Mouse (Mus musculus) liver, embryonic 13.5 days (tissue): ENCODE measurements around the gene Man2b2. TPM values are rescaled to one million over a fixed set of nuclear protein-coding genes. Genes with fewer than 3 reads are reported as not detected.
"Not testable (repeated sequence)": the region's sequence is repeated elsewhere in the genome, so short reads cannot be mapped to it uniquely, and the experiment has no call there.

Experiments
- ATAC-seq: fragments of 200-750 bp; cut with Nextera tagmentation; 2 replicates; pipeline ENCODE4 v1.8.0; 2017; ENCODE audit warnings: low read depth, mild to moderate bottlenecking, moderate number of reproducible peaks, moderate library complexity
- DNase-seq: peaks from one replicate; pipeline ENCODE4 v3.0.0; 2022
- H3K27ac ChIP-seq: fragments of 300-500 bp; sonication (generic); 2 replicates; pipeline ENCODE4 v1.5.1; 2015; ENCODE audit warnings: moderate library complexity, mild to moderate bottlenecking, inconsistent platforms
- H3K27me3 ChIP-seq: fragments of 300-500 bp; sonication (generic); 2 replicates; pipeline ENCODE4 v1.6.1; 2015; ENCODE audit warnings: mild to moderate bottlenecking, inconsistent platforms
- H3K36me3 ChIP-seq: fragments of 300-500 bp; sonication (generic); 2 replicates; pipeline ENCODE4 v1.6.1; 2015; ENCODE audit warnings: mild to moderate bottlenecking, inconsistent platforms
- H3K4me1 ChIP-seq: fragments of 300-500 bp; sonication (generic); replicated peaks from 2 replicates; pipeline ENCODE4 v1.6.1; 2015; ENCODE audit warnings: inconsistent platforms
- H3K4me2 ChIP-seq: fragments of 300-500 bp; sonication (generic); 2 replicates; pipeline ENCODE4 v1.6.1; 2015; ENCODE audit warnings: inconsistent platforms, mild to moderate bottlenecking, moderate library complexity
- H3K4me3 ChIP-seq: fragments of 300-500 bp; sonication (generic); replicated peaks from 2 replicates; pipeline ENCODE4 v1.5.1; 2015; ENCODE audit warnings: mild to moderate bottlenecking, inconsistent platforms
- H3K9ac ChIP-seq: fragments of 300-500 bp; sonication (generic); 2 replicates; pipeline ENCODE4 v1.6.1; 2015; ENCODE audit warnings: mild to moderate bottlenecking, inconsistent platforms
- H3K9me3 ChIP-seq: fragments of 300-500 bp; sonication (generic); replicated peaks from 2 replicates; pipeline ENCODE4 v1.6.1; 2016; ENCODE audit warnings: inconsistent platforms
- WGBS: fragments of 180-500 bp; shearing (Covaris S2); methylation state at CpG from one replicate; pipeline ENCODE4 v1.1.7; 2015; ENCODE audit not compliant: insufficient replicate concordance; 5-methylcytosine and 5-hydroxymethylcytosine counted together
- polyA plus RNA-seq: library from polyadenylated mRNA; unstranded; fragments of >200 nt; fragmentation: Nextera tagmentation; extraction: Ambion mirVana; gene quantifications from 2 replicates; pipeline ENCODE4 v1.2.1, GENCODE M21; 2015

Man2b2 gene
- polyA plus RNA-seq, 1 experiment from 2014 or later = 8.2 TPM

- Histone ChIP-seq H3K4me3 (peak within 1 kb of the TSS; percentile 70), H3K27ac (peak within 1 kb of the TSS; percentile 92), H3K4me1 (peaks cover 38% of the 10 kb centered on the region), H3K36me3 (peaks cover 21% of the 10 kb centered on the region), H3K9ac (peak within 1 kb of the TSS; percentile 79), H3K4me2 (peak within 1 kb of the TSS; percentile 71)
- not testable (repeated sequence) for H3K27me3 ChIP-seq, H3K9me3 ChIP-seq
- WGBS = under 1% methylated on average over 90 of the region's 90 CpGs
- peak; percentile 77 for ATAC-seq
- peak; percentile 89 for DNase-seq
Observed at GRCm38 (mm10) chr5:36796296-36797014, 34.0 kb downstream of the Man2b2 start, which contains the start of gene Mrfap1. Gene Mrfap1 (minus strand): TSS chr5:36796772.

DNA sequence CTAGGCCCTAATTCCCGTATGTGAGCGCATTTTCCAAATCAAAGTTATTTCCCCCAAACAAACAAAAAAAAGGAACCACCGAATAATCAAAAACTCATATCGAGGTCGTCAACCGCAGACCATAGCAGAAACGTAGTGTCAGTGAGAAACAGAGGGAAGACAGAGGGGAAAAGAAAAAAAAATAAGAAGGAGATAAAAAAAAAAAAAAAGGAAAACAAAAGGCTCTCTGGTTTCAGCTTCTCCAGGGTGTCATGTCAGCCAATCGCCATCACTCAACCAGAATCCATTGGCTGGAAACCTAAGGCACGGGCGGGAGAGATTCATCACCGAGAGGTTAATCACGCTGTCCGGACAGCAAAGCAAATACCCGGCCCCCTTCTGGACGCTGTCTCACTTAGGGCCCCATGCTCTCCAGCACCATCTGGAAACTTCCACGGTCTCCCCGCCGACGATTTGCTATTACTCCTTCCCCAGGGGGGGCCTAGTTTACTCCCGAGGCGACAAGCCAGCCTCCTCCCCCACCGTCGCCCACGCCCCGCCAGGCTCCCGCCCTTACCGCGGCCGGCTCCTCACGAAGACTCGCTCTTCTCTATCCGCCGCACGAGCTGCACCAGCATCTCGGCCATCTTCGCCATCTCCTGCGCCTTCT, 34.7 kb downstream of the Man2b2 start:
- ATAC-seq (peak; percentile 73), DNase-seq (peak; percentile 66)
- Histone ChIP-seq H3K9ac (peak overlapping the region; percentile 79), H3K27ac (peak overlapping the region; percentile 92), H3K4me1 (peaks cover 39% of the 10 kb centered on the region), H3K4me3 (peak overlapping the region; percentile 70), H3K4me2 (peak overlapping the region; percentile 71), H3K36me3 (peaks cover 21% of the 10 kb centered on the region)
- not testable (repeated sequence) for H3K9me3 ChIP-seq, H3K27me3 ChIP-seq
- under 1% methylated on average over 35 of the region's 37 CpGs for WGBS

DNA sequence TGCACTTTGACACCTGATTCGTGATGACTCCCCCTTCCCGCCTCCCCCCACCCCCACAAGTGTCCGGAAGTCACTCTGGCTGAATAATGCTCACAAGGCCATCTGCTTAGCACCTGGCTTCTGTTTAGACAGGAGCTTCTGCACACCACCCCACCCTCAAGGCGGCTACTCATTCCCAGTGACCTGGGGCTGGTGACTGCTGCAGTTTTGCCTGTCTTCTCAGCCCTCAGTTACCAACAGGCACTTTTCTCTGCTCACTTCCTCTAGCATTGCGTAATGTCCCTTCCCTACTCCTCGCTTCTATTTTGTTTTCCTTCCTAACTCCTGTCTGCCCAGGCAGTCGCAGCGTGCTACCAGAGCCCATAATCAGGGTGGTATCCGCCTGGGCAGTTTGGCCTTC, 38.6 kb downstream of the Man2b2 start:
- no peak overlapping the region for H3K4me3 ChIP-seq
- no peaks in the 10 kb centered on the region for H3K9me3 ChIP-seq
- ATAC-seq = no peak
- WGBS = 45% methylated on average over 9 of the region's 9 CpGs
- H3K9ac ChIP-seq = no peak overlapping the region
- peaks cover 21% of the 10 kb centered on the region for H3K36me3 ChIP-seq
- 0 out of 2 replicates have a peak overlapping the region, but pooled peaks have one; percentile 13 for H3K27ac ChIP-seq
- no peak overlapping the region for H3K4me2 ChIP-seq
- no peaks in the 10 kb centered on the region for H3K27me3 ChIP-seq
- peaks cover 32% of the 10 kb centered on the region for H3K4me1 ChIP-seq
- no peak for DNase-seq

GRCm38 (mm10) chr5:36786052-36786451, 44.4 kb downstream of the Man2b2 start:
- WGBS = 71% methylated on average over 5 of the region's 5 CpGs
- ATAC-seq (no peak), DNase-seq (no peak)
- H3K9ac ChIP-seq = no peak overlapping the region
- H3K27ac ChIP-seq = no peak overlapping the region
- H3K9me3 ChIP-seq = peaks cover 10% of the 10 kb centered on the region; the same call in 1 of the 2 replicates
- no peak overlapping the region for H3K4me2 ChIP-seq
- no peaks in the 10 kb centered on the region for H3K4me1 ChIP-seq
- no peak overlapping the region for H3K4me3 ChIP-seq
- no peaks in the 10 kb centered on the region for H3K36me3 ChIP-seq
- no peaks in the 10 kb centered on the region for H3K27me3 ChIP-seq

- no peaks in the 10 kb centered on the region for H3K36me3 ChIP-seq
- H3K9ac ChIP-seq = no peak overlapping the region
- 60% methylated on average over 2 of the region's 2 CpGs for WGBS
- no peak overlapping the region for H3K27ac ChIP-seq
- no peak overlapping the region for H3K4me3 ChIP-seq
- ATAC-seq (no peak), DNase-seq (no peak)
- H3K27me3 ChIP-seq = 0 out of 2 replicates have a peak, but pooled peaks cover 6% of the 10 kb centered on the region
- no peaks in the 10 kb centered on the region; the same call in 1 of the 2 replicates for H3K4me1 ChIP-seq
- no peak overlapping the region for H3K4me2 ChIP-seq
- peaks cover 22% of the 10 kb centered on the region; the same call in 1 of the 2 replicates for H3K9me3 ChIP-seq
Observed at GRCm38 (mm10) chr5:36779512-36779911, 50.9 kb downstream of the Man2b2 start.

- no peak overlapping the region for H3K4me2 ChIP-seq
- no peak overlapping the region for H3K27ac ChIP-seq
- WGBS = 87% methylated on average over 1 of the region's 2 CpGs
- no peak for ATAC-seq
- H3K4me3 ChIP-seq = no peak overlapping the region
- 0 out of 2 replicates have a peak, but pooled peaks cover 16% of the 10 kb centered on the region for H3K9me3 ChIP-seq
- 0 out of 2 replicates have a peak, but pooled peaks cover 6% of the 10 kb centered on the region for H3K27me3 ChIP-seq
- no peaks in the 10 kb centered on the region for H3K36me3 ChIP-seq
- H3K9ac ChIP-seq = no peak overlapping the region
- no peak for DNase-seq
- peaks cover 1% of the 10 kb centered on the region; the same call in 1 of the 2 replicates for H3K4me1 ChIP-seq
Observed at GRCm38 (mm10) chr5:36778901-36779300, 51.6 kb downstream of the Man2b2 start.

GRCm38 (mm10) chr5:36777186-36777585, 53.3 kb downstream of the Man2b2 start:
- no peak for DNase-seq
- peaks cover 4% of the 10 kb centered on the region; the same call in 1 of the 2 replicates for H3K4me1 ChIP-seq
- H3K36me3 ChIP-seq = no peaks in the 10 kb centered on the region
- WGBS = 11% methylated on average over 2 of the region's 2 CpGs
- H3K27me3 ChIP-seq = 0 out of 2 replicates have a peak, but pooled peaks cover 6% of the 10 kb centered on the region
- H3K9ac ChIP-seq = no peak overlapping the region
- H3K9me3 ChIP-seq = 0 out of 2 replicates have a peak, but pooled peaks cover 12% of the 10 kb centered on the region
- ATAC-seq = no peak
- no peak overlapping the region for H3K27ac ChIP-seq
- no peak overlapping the region for H3K4me3 ChIP-seq
- H3K4me2 ChIP-seq = no peak overlapping the region

- Histone ChIP-seq H3K27ac (no peak overlapping the region), H3K4me3 (no peak overlapping the region), H3K27me3 (0 out of 2 replicates have a peak, but pooled peaks cover 6% of the 10 kb centered on the region), H3K4me1 (peaks cover 4% of the 10 kb centered on the region; the same call in 1 of the 2 replicates), H3K4me2 (no peak overlapping the region), H3K36me3 (no peaks in the 10 kb centered on the region), H3K9ac (no peak overlapping the region), H3K9me3 (0 out of 2 replicates have a peak, but pooled peaks cover 12% of the 10 kb centered on the region)
- DNase-seq (no peak), ATAC-seq (no peak)
- WGBS = 28% methylated on average over 9 of the region's 9 CpGs
Observed at GRCm38 (mm10) chr5:36776021-36776575, 54.4 kb downstream of the Man2b2 start.

DNA sequence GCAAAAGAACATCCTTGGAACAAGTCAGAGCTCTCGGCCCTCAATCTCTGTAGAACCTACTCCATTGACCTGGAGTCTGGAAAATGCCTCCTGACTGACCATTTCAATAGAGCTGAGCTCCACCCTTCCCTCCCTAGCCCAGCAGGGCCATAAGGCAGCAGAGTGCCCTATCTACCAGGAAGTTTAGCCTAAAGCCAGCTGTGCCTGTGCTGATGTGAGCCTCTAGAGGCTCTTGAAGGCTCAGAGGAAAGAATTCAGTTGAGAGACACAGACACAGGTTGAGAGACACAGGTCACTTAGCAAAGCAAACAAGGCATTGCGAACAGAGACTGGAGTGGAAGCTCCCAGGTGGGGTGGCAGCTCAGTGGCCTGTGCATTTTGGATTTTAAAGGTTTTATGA, 55.1 kb downstream of the Man2b2 start:
- 70% methylated on average over 2 of the region's 2 CpGs for WGBS
- no peak for ATAC-seq

GRCm38 (mm10) chr5:36772586-36772985, 57.9 kb downstream of the Man2b2 start:
- Histone ChIP-seq H3K27me3 (0 out of 2 replicates have a peak, but pooled peaks cover 6% of the 10 kb centered on the region), H3K9ac (no peak overlapping the region), H3K4me1 (peaks cover 4% of the 10 kb centered on the region; the same call in 1 of the 2 replicates), H3K4me2 (no peak overlapping the region), H3K36me3 (no peaks in the 10 kb centered on the region), H3K9me3 (no peaks in the 10 kb centered on the region), H3K4me3 (no peak overlapping the region), H3K27ac (no peak overlapping the region)
- ATAC-seq = no peak
- WGBS = 70% methylated on average over 5 of the region's 5 CpGs
- DNase-seq = no peak

More for the DNA sequence above, 55.1 kb downstream of the Man2b2 start:
- Histone ChIP-seq H3K27ac (no peak overlapping the region), H3K4me3 (no peak overlapping the region), H3K9me3 (0 out of 2 replicates have a peak, but pooled peaks cover 6% of the 10 kb centered on the region), H3K9ac (no peak overlapping the region), H3K27me3 (0 out of 2 replicates have a peak, but pooled peaks cover 6% of the 10 kb centered on the region), H3K36me3 (no peaks in the 10 kb centered on the region), H3K4me1 (peaks cover 4% of the 10 kb centered on the region; the same call in 1 of the 2 replicates), H3K4me2 (no peak overlapping the region)
- no peak for DNase-seq

- no peaks in the 10 kb centered on the region for H3K27me3 ChIP-seq
- DNase-seq = no peak
- H3K9me3 ChIP-seq = no peaks in the 10 kb centered on the region
- peaks cover 4% of the 10 kb centered on the region; the same call in 1 of the 2 replicates for H3K4me1 ChIP-seq
- H3K9ac ChIP-seq = no peak overlapping the region
- no peak for ATAC-seq
- 27% methylated on average over 3 of the region's 3 CpGs for WGBS
- H3K27ac ChIP-seq = no peak overlapping the region
- H3K4me3 ChIP-seq = no peak overlapping the region
- H3K36me3 ChIP-seq = no peaks in the 10 kb centered on the region
- no peak overlapping the region for H3K4me2 ChIP-seq
Observed at GRCm38 (mm10) chr5:36769603-36770002, 60.9 kb downstream of the Man2b2 start.
